Mouse (Mus musculus): ENCODE measurements around the gene Sf3b4. TPM values are rescaled to one million over a fixed set of nuclear protein-coding genes. Genes with fewer than 3 reads are reported as not detected.

Gene Sf3b4
- 12.5 TPM for polyA plus RNA-seq (2014; fragmentation: Illumina TruSeq; extraction: RNeasy Lipid Tissue Mini Kit (QIAGEN cat#74804); ENCODE audit: low read depth, low replicate concordance)

GRCm38 (mm10) chr3:96172197-96173178 lies at the start of gene Sf3b4:
Gene Sf3b4, plus strand, starts transcription at chr3:96172332.

GRCm38 (mm10) chr3:96161869-96162840 lies 10.0 kb upstream of the Sf3b4 start, which contains the start of gene Mtmr11:
Gene Mtmr11, plus strand, starts transcription at chr3:96162004.

GRCm38 (mm10) chr3:96180727-96181477 lies 8.8 kb downstream of the Sf3b4 start, which contains the start of gene Sv2a:
Gene Sv2a, plus strand, starts transcription at chr3:96181151.

GRCm38 (mm10) chr3:96219661-96220130 lies 47.6 kb downstream of the Sf3b4 start, which contains the start of the genes Bola1 and Hist2h2ab:
Gene Bola1, minus strand, starts transcription at chr3:96219709.
Gene Hist2h2ab, plus strand, starts transcription at chr3:96219865.

GRCm38 (mm10) chr3:96220765-96221639 lies 48.9 kb downstream of the Sf3b4 start, which contains the start of the genes Hist2h2ac and Hist2h2be:
Gene Hist2h2ac, minus strand, starts transcription at chr3:96220880.
Gene Hist2h2be, plus strand, starts transcription at chr3:96221119.

Other genes with a start within 250 kb of the Sf3b4 start
- gene Anp32e, start 243.1 kb upstream of the Sf3b4 start, polyA plus RNA-seq (2014; fragmentation: Illumina TruSeq; extraction: RNeasy Lipid Tissue Mini Kit (QIAGEN cat#74804); ENCODE audit: low read depth, low replicate concordance), result 138 TPM
- 7.5 TPM for gene Plekho1, start 176.3 kb upstream of the Sf3b4 start, polyA plus RNA-seq (2014; fragmentation: Illumina TruSeq; extraction: RNeasy Lipid Tissue Mini Kit (QIAGEN cat#74804); ENCODE audit: low read depth, low replicate concordance)
- gene Vps45, start 113.9 kb upstream of the Sf3b4 start, polyA plus RNA-seq (2014; fragmentation: Illumina TruSeq; extraction: RNeasy Lipid Tissue Mini Kit (QIAGEN cat#74804); ENCODE audit: low read depth, low replicate concordance), result 59.9 TPM
- 23.3 TPM for gene Otud7b, start 67.8 kb upstream of the Sf3b4 start, polyA plus RNA-seq (2014; fragmentation: Illumina TruSeq; extraction: RNeasy Lipid Tissue Mini Kit (QIAGEN cat#74804); ENCODE audit: low read depth, low replicate concordance)
- gene Mtmr11, start 10.3 kb upstream of the Sf3b4 start, polyA plus RNA-seq (2014; fragmentation: Illumina TruSeq; extraction: RNeasy Lipid Tissue Mini Kit (QIAGEN cat#74804); ENCODE audit: low read depth, low replicate concordance), result 27.1 TPM
- 0.85 TPM for gene Sv2a, start 8.8 kb downstream of the Sf3b4 start, polyA plus RNA-seq (2014; fragmentation: Illumina TruSeq; extraction: RNeasy Lipid Tissue Mini Kit (QIAGEN cat#74804); ENCODE audit: low read depth, low replicate concordance)
- gene Bola1, start 47.4 kb downstream of the Sf3b4 start, polyA plus RNA-seq (2014; fragmentation: Illumina TruSeq; extraction: RNeasy Lipid Tissue Mini Kit (QIAGEN cat#74804); ENCODE audit: low read depth, low replicate concordance), result 1.4 TPM
- not detected for gene Hist2h2ab, start 47.5 kb downstream of the Sf3b4 start, polyA plus RNA-seq (2014; fragmentation: Illumina TruSeq; extraction: RNeasy Lipid Tissue Mini Kit (QIAGEN cat#74804); ENCODE audit: low read depth, low replicate concordance)
- not detected for gene Hist2h2ac, start 48.5 kb downstream of the Sf3b4 start, polyA plus RNA-seq (2014; fragmentation: Illumina TruSeq; extraction: RNeasy Lipid Tissue Mini Kit (QIAGEN cat#74804); ENCODE audit: low read depth, low replicate concordance)
- gene Hist2h2be, start 48.8 kb downstream of the Sf3b4 start, polyA plus RNA-seq (2014; fragmentation: Illumina TruSeq; extraction: RNeasy Lipid Tissue Mini Kit (QIAGEN cat#74804); ENCODE audit: low read depth, low replicate concordance), result 20.6 TPM
- 3.4 TPM for gene Hist2h3c2, start 66.8 kb downstream of the Sf3b4 start, polyA plus RNA-seq (2014; fragmentation: Illumina TruSeq; extraction: RNeasy Lipid Tissue Mini Kit (QIAGEN cat#74804); ENCODE audit: low read depth, low replicate concordance)
- gene Hist2h2aa2, start 67.9 kb downstream of the Sf3b4 start, polyA plus RNA-seq (2014; fragmentation: Illumina TruSeq; extraction: RNeasy Lipid Tissue Mini Kit (QIAGEN cat#74804); ENCODE audit: low read depth, low replicate concordance), result not detected
- not detected for gene Hist2h2aa1, start 73.2 kb downstream of the Sf3b4 start, polyA plus RNA-seq (2014; fragmentation: Illumina TruSeq; extraction: RNeasy Lipid Tissue Mini Kit (QIAGEN cat#74804); ENCODE audit: low read depth, low replicate concordance)
- gene Hist2h3c1, start 74.4 kb downstream of the Sf3b4 start, polyA plus RNA-seq (2014; fragmentation: Illumina TruSeq; extraction: RNeasy Lipid Tissue Mini Kit (QIAGEN cat#74804); ENCODE audit: low read depth, low replicate concordance), result 65.9 TPM
- gene Hist2h4, start 91.0 kb downstream of the Sf3b4 start, polyA plus RNA-seq (2014; fragmentation: Illumina TruSeq; extraction: RNeasy Lipid Tissue Mini Kit (QIAGEN cat#74804); ENCODE audit: low read depth, low replicate concordance), result 1.8 TPM
- gene Hist2h3b, start 96.3 kb downstream of the Sf3b4 start, polyA plus RNA-seq (2014; fragmentation: Illumina TruSeq; extraction: RNeasy Lipid Tissue Mini Kit (QIAGEN cat#74804); ENCODE audit: low read depth, low replicate concordance), result not detected
- gene Hist2h2bb, start 97.4 kb downstream of the Sf3b4 start, polyA plus RNA-seq (2014; fragmentation: Illumina TruSeq; extraction: RNeasy Lipid Tissue Mini Kit (QIAGEN cat#74804); ENCODE audit: low read depth, low replicate concordance), result not detected
- 1.2 TPM for gene Fcgr1, start 121.6 kb downstream of the Sf3b4 start, polyA plus RNA-seq (2014; fragmentation: Illumina TruSeq; extraction: RNeasy Lipid Tissue Mini Kit (QIAGEN cat#74804); ENCODE audit: low read depth, low replicate concordance)